Mouse (Mus musculus) testis, postnatal 10 days (tissue): ENCODE results near the gene Ifnl3.
A peak's percentile ranks its signal among the peaks of the same experiment; 100 is the strongest.

ENCODE experiments used
- DNase-seq: peaks from one replicate; pipeline ENCODE4 v3.0.0; 2021; ENCODE audit warnings: low spot score

Gene Ifnl3

DNA sequence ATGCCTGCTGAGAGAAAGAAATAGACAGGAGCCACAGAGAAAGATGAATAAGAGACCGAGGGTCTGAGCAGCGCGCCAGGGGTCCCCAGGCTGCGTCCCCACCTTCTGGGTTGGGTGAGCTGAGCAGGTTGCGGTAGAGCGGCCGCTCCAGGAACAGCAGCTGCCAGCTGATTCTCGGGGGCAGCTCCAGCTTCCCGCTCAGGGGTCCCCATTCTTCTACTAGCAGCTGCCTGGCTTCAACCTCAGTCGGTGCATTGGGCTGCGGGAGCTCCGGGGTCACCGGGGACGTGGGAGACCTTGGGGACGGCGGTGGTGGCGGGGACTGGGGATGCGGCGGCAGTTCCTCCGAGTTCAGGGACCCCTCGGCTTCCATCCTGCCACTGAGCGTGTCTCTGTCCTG, 24.0 kb downstream of the Ifnl3 start:
- no peak for DNase-seq

DNA sequence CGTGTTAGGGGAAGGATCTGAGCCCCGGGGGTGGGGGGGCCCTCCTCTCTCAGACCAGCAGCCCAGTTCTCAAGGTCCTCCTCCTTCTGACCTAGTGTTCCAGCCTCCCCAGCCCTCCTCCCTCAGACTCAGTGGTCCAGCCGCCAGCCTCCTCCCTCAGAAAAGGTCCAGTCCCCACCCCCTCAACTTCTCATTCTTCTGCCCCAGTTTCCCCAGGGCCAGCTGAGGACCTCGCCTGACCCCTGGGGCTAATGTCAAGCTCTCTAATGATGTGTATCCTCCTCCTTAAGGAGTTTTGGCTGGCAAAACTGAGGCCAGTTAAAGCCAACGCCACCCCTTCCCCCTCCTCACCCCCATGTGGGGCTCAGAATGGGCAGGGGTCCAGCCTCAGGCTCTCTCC, 24.5 kb downstream of the Ifnl3 start, which contains the start of gene Nccrp1:
Gene Nccrp1 (minus strand): TSS at position 101 of the 400 bp plus-strand sequence.
- no peak for DNase-seq

GRCm38 (mm10) chr7:28547628-28548027, 25.0 kb downstream of the Ifnl3 start:
- DNase-seq: no peak

DNA sequence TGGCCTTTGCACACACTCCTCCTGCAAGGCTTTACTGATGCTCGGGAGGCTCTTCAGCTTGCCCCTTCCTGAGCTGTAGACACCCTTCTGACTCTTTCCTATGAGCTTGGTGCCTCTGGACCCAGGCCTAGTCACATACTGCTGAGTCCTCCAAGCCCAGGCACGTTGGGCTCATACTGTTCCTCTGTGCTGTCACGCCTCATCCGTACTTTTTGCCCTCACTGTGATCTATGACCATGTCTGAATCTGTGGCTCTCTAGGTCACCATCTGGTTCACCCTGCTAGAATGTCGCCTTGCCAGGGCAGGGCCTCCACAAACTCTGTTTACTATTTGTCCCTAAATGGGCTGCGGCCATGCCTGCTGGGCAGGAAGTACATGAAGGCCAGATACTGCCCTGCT, 30.4 kb downstream of the Ifnl3 start:
- DNase-seq: no peak

DNA sequence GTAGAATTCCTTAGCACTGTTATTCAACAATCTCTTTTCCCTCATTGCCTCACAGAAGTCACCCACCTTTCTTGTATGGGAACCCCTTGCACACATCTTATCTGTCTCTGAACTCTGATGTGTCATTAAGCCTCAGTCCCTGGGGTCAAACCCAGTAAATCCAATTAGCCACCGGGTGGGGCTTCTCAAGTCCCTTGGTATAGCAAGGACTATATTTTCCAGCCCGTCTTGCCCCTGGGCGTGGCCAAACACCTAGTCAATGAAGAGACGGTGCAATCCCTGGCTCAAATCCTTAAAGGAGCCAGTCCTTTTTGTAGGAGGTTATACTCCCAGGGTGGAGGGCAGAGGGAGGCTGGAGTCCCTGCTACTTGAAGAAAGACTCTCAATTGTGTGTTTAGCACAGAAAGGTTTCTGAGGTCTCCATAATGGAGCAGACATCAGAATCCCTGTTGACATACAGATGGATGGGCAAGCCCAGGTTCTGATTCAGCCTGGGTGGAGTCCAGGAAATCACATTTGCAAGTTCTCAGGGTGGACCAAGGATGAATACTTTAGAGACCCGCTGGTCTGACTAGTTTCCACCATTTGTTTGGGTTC, 33.4 kb downstream of the Ifnl3 start:
- DNase-seq: no peak

GRCm38 (mm10) chr7:28557069-28557468, 34.4 kb downstream of the Ifnl3 start:
- no peak for DNase-seq

- no peak for DNase-seq
Measured at GRCm38 (mm10) chr7:28557708-28558107, 35.1 kb downstream of the Ifnl3 start.

GRCm38 (mm10) chr7:28558486-28558885, 35.9 kb downstream of the Ifnl3 start:
- DNase-seq: peak; percentile 68

DNA sequence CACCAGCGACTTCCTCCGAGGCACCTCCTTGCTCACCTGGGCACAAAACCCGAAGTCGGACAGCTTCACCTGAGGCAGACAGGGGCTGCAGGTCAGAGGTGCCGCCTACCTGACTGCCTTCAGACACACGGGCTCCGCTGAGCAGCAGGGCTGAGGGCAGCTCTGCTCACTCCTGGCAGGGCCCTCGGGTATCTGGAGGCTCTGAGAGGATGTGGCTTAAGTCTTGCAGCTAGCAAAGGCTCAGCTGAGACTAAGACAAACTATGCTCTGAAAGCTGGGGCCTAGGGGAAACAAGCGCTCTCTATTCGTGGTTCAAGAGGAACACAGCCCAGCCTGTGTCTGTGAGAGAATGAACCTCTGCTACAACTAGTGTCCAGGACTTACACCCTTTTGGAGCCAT, 38.2 kb downstream of the Ifnl3 start:
- no peak for DNase-seq

GRCm38 (mm10) chr7:28561967-28562366, 39.3 kb downstream of the Ifnl3 start:
- DNase-seq: no peak

GRCm38 (mm10) chr7:28562371-28562770, 39.7 kb downstream of the Ifnl3 start:
- DNase-seq: no peak

DNA sequence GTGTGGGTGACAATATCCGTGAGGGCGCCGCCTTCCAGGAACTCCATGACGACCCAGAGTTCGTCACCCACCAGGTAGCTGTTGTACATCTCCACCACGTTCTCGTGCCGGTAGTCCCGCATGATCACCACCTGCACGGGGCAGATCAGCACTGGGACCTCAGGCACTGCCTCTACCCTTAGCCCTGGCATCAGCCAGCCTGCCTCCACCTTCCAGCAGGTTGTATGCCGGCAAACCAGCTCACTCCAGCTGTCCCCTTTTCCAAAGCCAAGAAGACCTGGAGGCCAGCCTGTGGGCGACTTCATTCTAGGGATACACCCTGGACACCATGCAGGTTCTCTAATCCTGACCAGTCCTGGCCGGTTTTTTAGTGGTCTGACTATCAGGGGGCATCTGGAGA, 40.3 kb downstream of the Ifnl3 start:
- no peak for DNase-seq

GRCm38 (mm10) chr7:28565407-28565806, 42.8 kb downstream of the Ifnl3 start:
- DNase-seq: no peak

DNA sequence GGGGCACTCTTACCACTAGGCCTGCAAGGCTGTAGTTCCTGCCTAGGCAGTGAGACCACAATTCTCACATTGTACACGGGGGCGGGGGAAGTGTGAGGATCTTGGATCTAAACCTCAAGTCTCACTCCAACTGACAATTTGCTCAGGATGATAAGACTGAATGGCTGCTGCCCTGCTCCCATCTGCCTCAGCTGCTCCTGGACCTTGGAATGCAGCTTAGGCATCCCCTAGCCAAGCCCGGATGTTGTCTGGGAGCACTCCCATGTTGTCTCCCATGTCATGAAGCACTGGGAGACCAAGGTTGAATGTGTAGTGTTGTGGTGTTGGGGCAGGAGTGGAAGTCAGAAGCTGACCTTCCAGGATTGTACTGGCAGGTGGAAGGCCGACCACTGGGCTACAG, 44.9 kb downstream of the Ifnl3 start:
- no peak for DNase-seq

DNA sequence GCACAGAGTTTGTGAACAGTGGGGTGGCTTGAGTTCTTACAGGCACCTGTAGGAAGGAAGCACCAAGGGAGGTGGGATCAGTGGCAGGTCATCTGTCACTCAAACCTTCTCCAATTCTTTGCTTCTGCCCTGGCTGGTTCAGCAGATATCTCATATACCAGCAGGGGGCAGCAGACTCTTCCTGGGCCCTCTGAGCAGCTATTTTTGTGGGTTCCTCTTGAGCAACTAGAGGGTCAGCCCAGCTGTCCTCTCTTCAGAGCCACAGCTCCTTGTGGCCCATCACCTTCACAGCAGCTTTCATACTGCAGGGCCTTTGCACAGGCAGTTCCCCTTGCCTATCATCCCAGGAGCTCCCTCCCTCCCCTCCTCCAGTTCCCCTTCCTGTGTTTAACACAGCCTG, 45.6 kb downstream of the Ifnl3 start:
- DNase-seq: peak; percentile 73

DNA sequence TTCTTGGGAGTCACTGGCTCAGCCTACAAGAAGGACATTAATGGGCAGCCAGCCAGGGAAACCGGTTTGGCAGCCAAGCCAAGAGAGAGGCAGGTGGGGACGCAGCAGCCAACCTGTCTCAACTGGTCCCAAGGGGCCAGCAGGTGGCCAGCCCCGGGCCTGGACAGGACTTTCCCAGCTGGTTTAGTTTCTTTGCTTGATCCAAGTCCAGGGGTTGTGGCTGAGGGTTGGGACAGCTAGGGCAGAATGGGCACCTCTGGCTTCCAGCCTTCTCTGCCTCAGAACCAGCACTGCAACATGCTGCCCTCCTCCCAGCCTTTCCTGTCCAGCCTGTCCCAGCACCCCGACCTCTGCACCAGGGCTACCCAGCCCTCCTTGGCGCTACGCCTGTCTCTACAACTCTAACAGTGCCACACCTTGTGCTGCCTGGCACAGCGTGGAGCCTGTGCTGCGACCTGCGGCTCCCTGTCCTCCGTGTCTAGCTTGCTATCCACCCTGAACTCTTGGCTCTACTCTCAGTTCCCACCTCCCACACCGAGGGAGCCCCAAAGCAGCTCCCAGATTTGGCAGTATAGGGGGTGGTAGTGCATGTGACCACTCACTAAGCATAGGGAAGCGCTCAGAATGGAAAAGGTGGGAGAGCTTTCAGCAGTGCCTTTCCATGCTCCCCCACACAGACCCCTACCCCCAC, 47.8 kb downstream of the Ifnl3 start:
- peak; percentile 66 for DNase-seq

GRCm38 (mm10) chr7:28570982-28571682, 48.5 kb downstream of the Ifnl3 start:
- DNase-seq: no peak

DNA sequence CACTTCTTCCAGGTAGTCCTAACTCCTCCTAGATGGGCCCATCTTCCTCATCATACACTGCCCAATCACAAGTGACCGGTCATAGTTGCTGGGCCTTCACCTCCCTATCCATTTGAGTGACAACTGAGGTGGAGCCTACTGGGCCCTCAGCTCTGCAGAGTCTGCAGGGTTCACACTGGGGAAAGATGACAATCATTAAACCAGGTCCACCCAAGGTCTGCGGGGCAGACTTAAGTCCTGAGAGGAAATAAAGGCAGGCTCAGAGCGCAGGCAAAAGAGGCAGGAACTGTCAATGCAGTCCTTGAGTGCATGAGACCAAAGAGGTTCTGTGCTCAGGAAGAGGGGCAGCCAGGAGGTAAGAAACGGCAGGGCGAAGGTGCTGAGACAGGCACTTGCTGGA, 50.1 kb downstream of the Ifnl3 start:
- no peak for DNase-seq

- DNase-seq: no peak
Measured at GRCm38 (mm10) chr7:28573236-28573635, 50.6 kb downstream of the Ifnl3 start.
